Mouse (Mus musculus) megakaryocyte, embryonic 14.5 days (primary cell): ENCODE data around the gene Atp8a2.

Experiments
- FLI1 ChIP-seq: IDR thresholded peaks from 2 replicates; pipeline ENCODE4 v1.6.1; 2012; ENCODE audit warnings: low read length, inconsistent platforms, mixed read lengths
- GATA1 ChIP-seq: IDR thresholded peaks from 3 replicates; pipeline ENCODE4 v1.6.1; 2012; ENCODE audit warnings: mixed read lengths, low read length, inconsistent platforms, borderline replicate concordance

- TF ChIP-seq FLI1, result no peak
- no peak for TF ChIP-seq GATA1
Observed at GRCm38 (mm10) chr14:59799511-59799910, 397.5 kb downstream of the Atp8a2 start.
